Mouse (Mus musculus): ENCODE results near the gene Ranbp1. TPM values are rescaled to one million over a fixed set of nuclear protein-coding genes. Genes with fewer than 3 reads are reported as not detected.
"Not testable (repeated sequence)": the region's sequence is repeated elsewhere in the genome, so short reads cannot be mapped to it uniquely, and the experiment has no call there.

Gene Ranbp1
- total RNA-seq (2021): 10 to 100 TPM; 42.7 to 43.0 TPM

DNA sequence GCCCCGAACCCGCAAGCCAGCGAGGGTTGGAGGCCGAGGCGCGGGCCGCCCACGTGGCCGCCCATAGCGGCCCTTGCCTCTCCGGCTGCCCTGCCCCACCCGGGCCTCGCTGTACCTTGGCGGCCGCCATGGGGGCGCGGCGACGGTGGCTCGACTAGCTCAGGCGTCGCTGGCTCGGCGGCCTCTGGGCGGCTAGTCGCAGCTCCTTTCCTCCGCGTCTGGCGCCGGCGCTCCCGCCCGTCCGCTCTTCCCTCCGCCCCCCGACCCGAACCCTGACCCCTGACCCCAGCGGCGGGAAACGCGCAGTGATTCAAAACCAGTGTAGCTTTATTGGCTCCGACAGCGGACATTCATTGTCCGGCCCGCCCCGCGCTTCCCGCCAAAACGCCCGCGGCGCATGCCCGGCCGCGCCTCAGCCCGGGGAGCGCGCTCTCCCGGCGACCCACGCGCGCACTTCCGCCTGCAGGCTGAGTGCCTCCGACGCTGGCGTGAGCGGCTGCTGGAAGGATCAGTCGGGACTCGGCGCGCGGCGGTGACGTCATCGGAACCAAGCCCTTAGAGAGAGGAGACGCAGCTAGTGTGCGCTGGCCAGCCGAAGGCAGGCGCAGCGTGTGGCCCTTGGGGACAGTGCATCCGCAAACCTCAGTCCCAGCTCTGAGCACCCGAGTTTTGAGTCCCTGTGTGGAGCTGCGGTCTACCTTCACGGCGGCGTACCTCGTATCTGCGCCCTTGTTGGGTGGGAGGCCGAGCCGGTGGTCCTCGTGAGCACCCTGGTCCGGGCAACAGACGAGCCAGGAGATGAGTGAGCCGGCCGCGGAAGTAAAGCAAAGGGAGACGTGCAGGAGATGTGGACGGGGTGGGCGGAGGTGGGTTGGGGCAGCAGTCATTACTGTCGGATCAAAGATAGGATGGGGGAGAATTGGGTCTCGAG, at the start of gene Ranbp1, which contains the start of gene Trmt2a:
Ranbp1 (minus strand) TSS at position 300 of the 931 bp plus-strand sequence.
Trmt2a (plus strand) TSS at position 247 of the 931 bp plus-strand sequence.
- peak; percentile 97 for DNase-seq (ENCODE audit: low spot score)
- intact Hi-C loops (cut with DNase I): no loop called here

- not testable (repeated sequence) for DNase-seq (ENCODE audit: low spot score)
- intact Hi-C loops (cut with DNase I): loop anchor here (5.0 to 10.0 kb wide), 2 partner anchors 37 to 125 kb away; no protein-coding TSS in a partner anchor
These were observed 41.1 kb upstream of the Ranbp1 start for GRCm38 (mm10) chr16:18289614-18290013.

DNA sequence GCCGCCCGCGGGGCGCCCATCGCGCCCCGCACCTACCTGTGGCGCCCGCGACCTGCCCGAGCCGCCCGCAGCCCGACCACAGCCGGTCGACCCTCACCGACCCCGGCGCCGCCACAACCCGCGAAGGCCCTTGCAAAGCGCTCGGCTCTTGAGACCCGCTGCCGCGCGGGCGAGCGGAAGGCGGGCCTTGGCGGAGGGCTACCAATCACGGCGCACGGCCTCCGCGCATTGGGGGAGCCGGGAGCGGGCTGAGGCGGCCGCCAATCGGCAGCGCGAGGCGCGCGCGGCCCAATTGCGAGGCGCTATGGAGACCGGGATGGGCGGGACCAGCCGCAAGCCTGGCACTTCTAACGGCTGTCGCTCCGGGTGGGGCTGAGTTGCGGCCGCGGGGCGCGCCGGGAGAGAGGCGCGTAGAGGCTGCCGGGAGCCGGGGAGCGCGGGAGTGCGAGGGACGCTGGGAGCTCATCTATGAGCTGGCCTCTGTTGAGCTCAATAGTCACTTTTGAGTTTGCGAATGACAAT, 40.6 kb upstream of the Ranbp1 start, which contains the start of gene Dgcr8:
Dgcr8 (minus strand) TSS at position 180 of the 522 bp plus-strand sequence.
- intact Hi-C loops (cut with DNase I): loop anchor here (5.0 to 10.0 kb wide), 2 partner anchors 37 to 126 kb away; no protein-coding TSS in a partner anchor

GRCm38 (mm10) chr16:18288581-18289061, 40.1 kb upstream of the Ranbp1 start:
- no peak for DNase-seq (ENCODE audit: low spot score)

More for the DNA sequence above, 40.6 kb upstream of the Ranbp1 start, which contains the start of gene Dgcr8:
- peak; percentile 97 for DNase-seq (ENCODE audit: low spot score)

DNA sequence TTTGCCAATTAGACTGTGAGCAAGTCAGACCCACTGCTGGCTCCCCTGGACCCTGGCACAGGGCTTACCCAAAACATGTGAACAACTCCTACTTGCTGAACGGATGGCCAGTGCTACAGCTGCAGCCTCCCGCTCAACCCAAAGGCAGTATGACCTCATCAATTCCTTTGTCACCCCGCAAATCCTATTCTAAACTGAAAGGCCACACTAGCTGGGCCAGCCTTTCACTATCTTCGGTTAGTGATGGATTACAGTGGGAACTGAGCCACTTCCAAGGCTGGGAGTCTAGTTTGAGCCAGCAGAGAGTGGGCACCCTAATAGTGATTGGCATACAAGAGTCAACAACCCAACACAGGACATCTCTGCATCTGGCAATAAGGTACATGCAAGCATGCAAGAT, 39.6 kb upstream of the Ranbp1 start:
- no peak for DNase-seq (ENCODE audit: low spot score)
- intact Hi-C loops (cut with DNase I): loop anchor here (5.0 to 10.0 kb wide), 2 partner anchors 36 to 127 kb away; no protein-coding TSS in a partner anchor

More at GRCm38 (mm10) chr16:18288581-18289061, 40.1 kb upstream of the Ranbp1 start:
- intact Hi-C loops (cut with DNase I): loop anchor here (5.0 to 10.0 kb wide), 2 partner anchors 36 to 126 kb away; no protein-coding TSS in a partner anchor

GRCm38 (mm10) chr16:18275166-18275565, 26.6 kb upstream of the Ranbp1 start:
- intact Hi-C loops (cut with DNase I): no loop called here

DNA sequence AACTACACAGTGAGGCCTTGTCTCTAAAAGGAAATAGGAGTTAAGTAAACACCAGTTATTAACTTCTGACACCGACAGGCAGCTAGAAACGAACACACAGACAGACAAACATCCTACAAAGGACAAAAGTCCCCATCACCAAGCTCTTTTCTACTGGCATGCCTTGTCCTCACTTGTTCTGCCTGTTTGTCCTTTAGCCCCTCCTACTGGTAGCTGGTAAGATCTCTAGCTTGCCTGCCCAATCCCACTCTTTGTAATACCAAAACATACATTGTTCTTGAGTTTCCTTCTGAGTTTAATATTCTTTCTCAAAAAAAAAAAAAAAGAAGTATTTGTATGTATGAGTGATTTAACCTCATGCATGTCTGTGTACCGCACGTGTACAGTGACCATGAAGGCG, 19.6 kb upstream of the Ranbp1 start:
- intact Hi-C loops (cut with DNase I): no loop called here

More at GRCm38 (mm10) chr16:18275166-18275565, 26.6 kb upstream of the Ranbp1 start:
- no peak for DNase-seq (ENCODE audit: low spot score)

GRCm38 (mm10) chr16:18265024-18265423, 16.5 kb upstream of the Ranbp1 start:
- intact Hi-C loops (cut with DNase I): no loop called here

More for the DNA sequence above, 19.6 kb upstream of the Ranbp1 start:
- DNase-seq (ENCODE audit: low spot score): no peak

DNA sequence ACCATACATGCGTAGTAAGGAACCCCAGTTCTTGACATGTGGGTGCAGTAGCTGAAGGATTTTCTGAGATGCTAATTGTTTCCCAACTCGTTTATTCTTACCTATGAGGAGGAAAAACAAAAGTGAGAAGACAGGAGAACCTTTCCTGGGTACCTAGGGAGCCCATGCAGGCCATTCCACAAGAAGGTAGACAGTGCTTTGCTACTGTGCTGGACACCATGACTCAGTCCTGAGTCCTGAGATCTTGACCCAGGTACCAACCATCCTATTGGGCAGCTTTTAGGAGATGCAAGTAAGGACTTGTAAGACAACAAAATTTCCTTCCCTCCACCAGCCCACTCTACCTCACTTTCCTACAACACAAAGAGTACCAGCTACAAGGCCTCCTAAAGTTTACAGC, 9.7 kb upstream of the Ranbp1 start, which contains the start of gene Gm49776:
Gm49776 (minus strand) TSS at position 101 of the 400 bp plus-strand sequence.
- no peak for DNase-seq (ENCODE audit: low spot score)
- intact Hi-C loops (cut with DNase I): no loop called here

More at GRCm38 (mm10) chr16:18265024-18265423, 16.5 kb upstream of the Ranbp1 start:
- no peak for DNase-seq (ENCODE audit: low spot score)

- DNase-seq (ENCODE audit: low spot score): no peak
- intact Hi-C loops (cut with DNase I): loop anchor here (5.0 kb wide), 1 partner anchor 33 kb away; the partner anchor contains the start of gene Dgcr8
These were observed 5.3 kb upstream of the Ranbp1 start for GRCm38 (mm10) chr16:18253866-18254265.

DNA sequence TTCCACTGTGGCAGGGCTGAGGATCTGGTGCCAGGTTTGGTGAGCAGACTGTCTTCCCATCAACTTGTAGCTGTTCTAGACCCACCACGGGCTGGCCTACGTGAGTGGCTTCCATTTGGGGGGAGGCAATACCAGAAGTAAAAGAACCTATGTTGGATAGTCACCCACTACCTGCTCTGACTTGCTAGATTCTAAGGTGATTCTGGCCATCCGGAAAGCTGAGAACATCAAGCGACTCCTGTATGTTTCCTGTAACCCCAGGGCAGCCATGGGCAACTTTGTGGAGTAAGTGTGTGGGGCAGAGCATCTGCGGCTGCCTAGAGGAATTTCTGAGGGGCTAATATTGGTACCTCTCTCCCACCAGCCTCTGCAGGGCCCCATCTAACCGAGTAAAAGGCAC, 4.2 kb upstream of the Ranbp1 start:
- DNase-seq (ENCODE audit: low spot score): no peak
- intact Hi-C loops (cut with DNase I): loop anchor here (5.0 kb wide), 1 partner anchor 35 kb away; the partner anchor contains the start of gene Dgcr8

DNA sequence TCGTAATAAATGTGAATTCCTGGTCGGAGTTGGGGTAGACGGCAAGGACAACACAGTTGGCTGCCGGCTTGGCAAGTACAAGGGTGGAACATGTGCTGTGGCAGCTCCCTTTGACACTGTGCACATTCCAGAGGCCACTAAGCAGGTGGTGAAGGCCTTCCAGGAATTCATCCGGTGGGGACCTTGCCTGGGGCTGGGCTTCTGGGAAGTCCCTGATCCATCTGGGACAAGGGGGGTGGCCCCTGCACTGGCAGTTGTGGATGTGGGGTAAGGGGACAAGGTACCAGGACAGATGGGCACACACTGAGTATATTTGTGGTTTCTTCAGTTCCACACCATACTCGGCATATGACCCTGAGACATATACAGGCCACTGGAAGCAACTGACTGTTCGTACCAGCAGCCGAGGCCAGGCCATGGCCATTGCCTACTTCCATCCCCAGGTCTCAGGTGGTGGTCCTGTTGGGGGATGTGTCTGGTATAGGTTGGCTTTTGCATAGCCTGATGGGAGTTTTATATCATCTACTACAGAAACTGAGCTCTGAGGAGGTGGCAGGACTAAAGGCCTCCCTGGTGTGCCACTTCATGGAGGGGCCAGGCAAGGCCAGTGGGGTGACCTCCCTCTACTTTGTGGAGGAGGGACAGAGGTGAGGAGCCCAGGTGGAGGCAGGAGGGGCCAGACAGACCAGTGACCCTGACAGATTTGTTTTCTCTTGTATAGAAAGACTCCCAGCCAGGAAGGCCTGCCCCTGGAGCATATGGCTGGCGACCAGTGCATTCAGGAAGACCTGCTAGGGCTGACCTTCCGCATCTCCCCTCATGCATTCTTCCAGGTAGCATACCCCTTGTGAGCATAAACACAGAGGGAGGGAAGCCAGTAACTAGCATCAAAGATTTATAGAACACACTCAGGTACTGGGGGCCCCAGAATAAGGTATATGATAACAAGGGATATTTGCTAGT, 2.6 kb upstream of the Ranbp1 start:
- no peak for DNase-seq (ENCODE audit: low spot score)
- intact Hi-C loops (cut with DNase I): loop anchor here (5.0 kb wide), 1 partner anchor 36 kb away; the partner anchor contains the start of gene Dgcr8

DNA sequence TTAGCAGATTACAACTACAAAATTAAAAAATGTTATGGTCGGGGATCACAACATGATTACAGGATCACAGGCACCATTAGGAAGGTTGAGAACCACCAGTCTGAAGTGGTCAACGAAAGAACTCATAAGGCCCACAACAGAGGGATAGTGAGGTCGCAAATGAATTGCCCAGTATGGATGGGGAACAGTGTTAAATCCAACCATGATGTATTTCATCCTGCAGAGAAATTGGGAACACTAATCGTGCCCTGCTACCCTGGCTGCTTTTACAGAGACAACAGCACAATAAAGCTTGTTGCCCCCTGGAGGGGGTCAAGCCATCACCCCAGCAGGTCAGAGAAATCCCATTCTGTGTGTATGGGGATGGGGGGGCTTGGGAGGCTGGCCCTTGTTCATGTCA, 1.7 kb upstream of the Ranbp1 start:
- no peak for DNase-seq (ENCODE audit: low spot score)
- intact Hi-C loops (cut with DNase I): loop anchor here (5.0 kb wide), 1 partner anchor 37 kb away; the partner anchor contains the start of gene Dgcr8

- no peak for DNase-seq (ENCODE audit: low spot score)
- intact Hi-C loops (cut with DNase I): no loop called here
These were observed 934 bp upstream of the Ranbp1 start for GRCm38 (mm10) chr16:18249364-18249967.

GRCm38 (mm10) chr16:18247521-18248399, 772 bp downstream of the Ranbp1 start:
- DNase-seq (ENCODE audit: low spot score): no peak
- intact Hi-C loops (cut with DNase I): no loop called here

DNA sequence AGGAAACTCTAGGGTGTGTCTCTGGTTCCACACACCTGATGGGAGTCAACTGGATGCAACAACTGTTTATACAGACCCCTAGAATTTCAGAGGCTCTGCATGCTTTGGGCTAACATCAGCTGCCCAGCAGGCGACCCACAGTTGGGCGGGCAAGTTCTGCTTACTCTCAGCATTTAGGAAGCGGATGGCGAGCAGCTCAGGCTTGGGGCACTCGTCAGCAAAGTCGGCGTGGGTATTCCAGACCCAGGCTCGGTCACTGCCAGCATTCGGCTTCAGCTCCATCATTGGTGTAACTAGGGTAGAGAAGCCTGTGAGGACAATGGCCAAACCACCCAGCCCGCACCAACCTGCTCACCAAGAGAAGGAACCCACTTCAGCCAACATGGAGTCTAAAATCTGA, 7.0 kb downstream of the Ranbp1 start:
- intact Hi-C loops (cut with DNase I): no loop called here
- no peak for DNase-seq (ENCODE audit: low spot score)
